ENCODE assay signal across 10 mouse cellular contexts in the genomic region with DNA sequence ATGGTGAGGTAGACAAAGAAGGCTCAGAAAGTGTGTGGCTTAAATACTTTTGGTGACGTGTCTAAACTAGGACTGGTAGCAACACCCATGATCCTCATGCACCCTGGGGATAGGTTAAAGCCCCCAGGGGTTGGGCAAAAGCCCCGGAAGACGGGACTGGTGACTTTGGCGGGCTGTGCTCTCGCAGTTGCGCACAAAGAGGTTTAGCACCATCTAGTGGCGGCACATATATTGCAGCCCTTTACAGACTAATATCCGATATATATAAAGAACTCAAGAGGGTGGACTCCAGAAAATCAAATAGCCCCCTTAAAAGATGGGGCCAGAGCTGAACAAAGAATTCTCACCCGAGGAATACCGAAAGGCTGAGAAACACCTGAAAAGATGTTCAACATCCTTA. TPM values are rescaled to one million over a fixed set of nuclear protein-coding genes. Genes with fewer than 3 reads are reported as not detected.
DNase-seq lines count a peak whose midpoint lies in the region; ATAC-seq and TF ChIP-seq lines count a peak whose summit lies in the region.
"Not testable (repeated sequence)": the region's sequence is repeated elsewhere in the genome, so short reads cannot be mapped to it uniquely, and the experiment has no call there.
"Had no signal": no experiment of that assay in that cellular context is flagged by ENCODE, and none has a peak within 500 bp of the region (broad histone marks: within the 10 kb centered on the region; RNA-seq: fewer than 3 reads in every experiment).

No protein-coding gene starts in this region.

- peak overlapping the region; percentile 45; the same call in 1 of the 2 replicates for H3K4me2 ChIP-seq in heart, embryonic 12.5 days
- H3K4me2 ChIP-seq in kidney, embryonic 15.5 days, result peak overlapping the region; percentile 43
- H3K4me2 ChIP-seq in limb, embryonic 14.5 days (replicated peaks; ENCODE audit: low read depth, low read length, severe bottlenecking), result 0 out of 2 replicates have a peak overlapping the region, but pooled peaks have one; percentile 18
- not testable (repeated sequence) for H3K4me2 ChIP-seq in midbrain, embryonic 14.5 days (ENCODE audit: low read length)

- not testable (repeated sequence) for H3K27me3 ChIP-seq in embryonic facial prominence, embryonic 10.5 days (replicated peaks; ENCODE audit: low read depth, poor library complexity, severe bottlenecking); heart, embryonic 12.5 days (replicated peaks); kidney, embryonic 15.5 days; limb, embryonic 14.5 days (ENCODE audit: control insufficient read depth, insufficient read depth, low read length); midbrain, embryonic 14.5 days (ENCODE audit: control insufficient read depth, insufficient read depth, low read length); splenic B cell, adult 2 months (ENCODE audit: control insufficient read depth, insufficient read depth, low read length, poor library complexity, severe bottlenecking)

- TF ChIP-seq POLR2A in limb, embryonic 14.5 days (IDR thresholded peaks at IDR 0.05; ENCODE audit: borderline replicate concordance, extremely low read depth, insufficient read depth, insufficient read length), result not testable (repeated sequence)

- H3K4me3 ChIP-seq in embryonic facial prominence, embryonic 10.5 days; heart, embryonic 12.5 days; kidney, embryonic 15.5 days (replicated peaks); limb, embryonic 14.5 days (replicated peaks; ENCODE audit: low read length); midbrain, embryonic 14.5 days (replicated peaks; ENCODE audit: low read depth, low read length): not testable (repeated sequence)

- H3K27ac ChIP-seq in embryonic facial prominence, embryonic 10.5 days (replicated peaks); heart, embryonic 12.5 days (ENCODE audit: poor library complexity, severe bottlenecking); kidney, embryonic 15.5 days; limb, embryonic 14.5 days (replicated peaks; ENCODE audit: low read depth, low read length); midbrain, embryonic 14.5 days (replicated peaks; ENCODE audit: low read depth, low read length): not testable (repeated sequence)

- peak; percentile 70 for DNase-seq in A20 (ENCODE audit: low read depth, low spot score)
- peak; percentile 33 to 38 for DNase-seq in adrenal gland, postnatal 36 days
- DNase-seq in embryonic facial prominence, embryonic 10.5 days (ENCODE audit: low spot score), result peak; percentile 60
- peak; percentile 65 for DNase-seq in limb, embryonic 14.5 days (ENCODE audit: low spot score)
- peak; percentile 82 for DNase-seq in midbrain, embryonic 14.5 days
- DNase-seq in splenic B cell, adult 2 months (ENCODE audit: low read depth, low spot score), result peak; percentile 46

- ATAC-seq in heart, embryonic 12.5 days (ENCODE audit: insufficient number of reproducible peaks, low FRiP score); kidney, embryonic 15.5 days (replicated peaks; ENCODE audit: low FRiP score); limb, embryonic 14.5 days (ENCODE audit: low FRiP score, low read depth); midbrain, embryonic 14.5 days (ENCODE audit: low FRiP score, low TSS enrichment): not testable (repeated sequence)

- not testable (repeated sequence) for H3K4me1 ChIP-seq in embryonic facial prominence, embryonic 10.5 days; heart, embryonic 12.5 days (replicated peaks); kidney, embryonic 15.5 days; limb, embryonic 14.5 days (ENCODE audit: control insufficient read depth, insufficient read depth, low read length); midbrain, embryonic 14.5 days (ENCODE audit: control insufficient read depth, insufficient read depth, low read length)

- not testable (repeated sequence) for H3K9ac ChIP-seq in heart, embryonic 12.5 days; kidney, embryonic 15.5 days; limb, embryonic 14.5 days (ENCODE audit: low read depth, low read length, severe bottlenecking); midbrain, embryonic 14.5 days (replicated peaks; ENCODE audit: low read length)

- not testable (repeated sequence) for H3K36me3 ChIP-seq in embryonic facial prominence, embryonic 10.5 days (replicated peaks); heart, embryonic 12.5 days; kidney, embryonic 15.5 days; limb, embryonic 14.5 days (ENCODE audit: control insufficient read depth, insufficient read depth, low read length); midbrain, embryonic 14.5 days (ENCODE audit: control insufficient read depth, insufficient read depth, low read length); splenic B cell, adult 2 months (ENCODE audit: control insufficient read depth, insufficient read depth, low read length, poor library complexity, severe bottlenecking)

- 3% methylated on average over 10 of the region's 10 CpGs for WGBS in embryonic facial prominence, embryonic 10.5 days
- 4% methylated on average over 10 of the region's 10 CpGs for WGBS in heart, embryonic 12.5 days
- 3% methylated on average over 10 of the region's 10 CpGs for WGBS in kidney, embryonic 15.5 days
- 3% methylated on average over 9 of the region's 10 CpGs for WGBS in limb, embryonic 14.5 days
- WGBS in midbrain, embryonic 14.5 days, result 3% methylated on average over 10 of the region's 10 CpGs

- H3K9me3 ChIP-seq in embryonic facial prominence, embryonic 10.5 days; heart, embryonic 12.5 days (replicated peaks); kidney, embryonic 15.5 days (replicated peaks); limb, embryonic 14.5 days (ENCODE audit: control insufficient read depth, low read length); midbrain, embryonic 14.5 days (ENCODE audit: control insufficient read depth, low read length): not testable (repeated sequence)

RNA-seq across cellular contexts. Expression of a gene that starts 12.3 kb away (rescaled TPM):
- not detected for total RNA-seq in adrenal gland, postnatal 36 days (2021)
- polyA plus RNA-seq in embryonic facial prominence, embryonic 10.5 days (2016; fragmentation: Nextera tagmentation; extraction: Ambion mirVana), result not detected in 2 replicates
- polyA plus RNA-seq in heart, embryonic 12.5 days (2016; fragmentation: Nextera tagmentation; extraction: Ambion mirVana), result not detected in 2 replicates
- polyA plus RNA-seq in kidney, embryonic 15.5 days (2015; fragmentation: Nextera tagmentation; extraction: Ambion mirVana), result not detected in 2 replicates
- polyA plus RNA-seq in limb, embryonic 14.5 days (2012; rRNA removed), result not detected in 2 replicates
- polyA plus RNA-seq in limb, embryonic 14.5 days (2014; fragmentation: Nextera tagmentation; extraction: Ambion mirVana), result not detected in 2 replicates
- not detected in 2 replicates for polyA plus RNA-seq in midbrain, embryonic 14.5 days (2014; fragmentation: Nextera tagmentation; extraction: Ambion mirVana)
- polyA plus RNA-seq: CD4-positive, CD25-positive, alpha-beta regulatory T cell, adult 4 months; erythroblast, embryonic 14.5 days had no signal

RNA-seq across cellular contexts. Expression of a gene that starts 37.1 kb away (rescaled TPM):
- not detected for total RNA-seq in adrenal gland, postnatal 36 days (2021)
- polyA plus RNA-seq in embryonic facial prominence, embryonic 10.5 days (2016; fragmentation: Nextera tagmentation; extraction: Ambion mirVana), result not detected in 2 replicates
- polyA plus RNA-seq in heart, embryonic 12.5 days (2016; fragmentation: Nextera tagmentation; extraction: Ambion mirVana), result 0.29 TPM in 1 of 2 replicates, not detected in the other
- polyA plus RNA-seq in kidney, embryonic 15.5 days (2015; fragmentation: Nextera tagmentation; extraction: Ambion mirVana), result not detected in 2 replicates
- not detected in 2 replicates for polyA plus RNA-seq in limb, embryonic 14.5 days (2012; rRNA removed)
- not detected in 2 replicates for polyA plus RNA-seq in limb, embryonic 14.5 days (2014; fragmentation: Nextera tagmentation; extraction: Ambion mirVana)
- not detected in 2 replicates for polyA plus RNA-seq in midbrain, embryonic 14.5 days (2014; fragmentation: Nextera tagmentation; extraction: Ambion mirVana)
- polyA plus RNA-seq: CD4-positive, CD25-positive, alpha-beta regulatory T cell, adult 4 months; erythroblast, embryonic 14.5 days had no signal
